Mouse (Mus musculus) kidney, postnatal 0 days (tissue): ENCODE data around the gene Nhlrc3. TPM values are rescaled to one million over a fixed set of nuclear protein-coding genes. Genes with fewer than 3 reads are reported as not detected.

Experiments used
- ATAC-seq: fragments of 200-750 bp; cut with Nextera tagmentation; replicated peaks from 2 replicates; pipeline ENCODE4 v1.8.0; 2017; ENCODE audit warnings: low read depth, moderate number of reproducible peaks, moderate TSS enrichment, moderate library complexity; ENCODE audit not compliant: low FRiP score
- DNase-seq: peaks from one replicate; pipeline ENCODE4 v3.0.0-alpha.2; 2016; ENCODE audit warnings: low spot score
- H3K27ac ChIP-seq: fragments of 300-500 bp; sonication (generic); 2 replicates; pipeline ENCODE4 v1.5.1; 2014; ENCODE audit warnings: mild to moderate bottlenecking
- H3K27me3 ChIP-seq: fragments of 300-500 bp; sonication (generic); 2 replicates; pipeline ENCODE4 v1.6.1; 2014; ENCODE audit warnings: low read length, mixed read lengths; ENCODE audit not compliant: insufficient read depth
- H3K36me3 ChIP-seq: fragments of 300-500 bp; sonication (generic); 2 replicates; pipeline ENCODE4 v1.6.1; 2014; ENCODE audit warnings: low read length, mixed read lengths; ENCODE audit not compliant: insufficient read depth
- H3K4me1 ChIP-seq: fragments of 300-500 bp; sonication (generic); replicated peaks from 2 replicates; pipeline ENCODE4 v1.6.1; 2014; ENCODE audit warnings: antibody characterized with exemption, low read length, mixed read lengths; ENCODE audit not compliant: insufficient read depth
- H3K4me2 ChIP-seq: fragments of 300-500 bp; sonication (generic); 2 replicates; pipeline ENCODE4 v1.6.1; 2014; ENCODE audit warnings: mild to moderate bottlenecking, low read length, moderate library complexity, mixed read lengths
- H3K4me3 ChIP-seq: fragments of 300-500 bp; sonication (generic); replicated peaks from 2 replicates; pipeline ENCODE4 v1.5.1; 2014; ENCODE audit warnings: low read depth, low read length
- H3K9ac ChIP-seq: fragments of 300-500 bp; sonication (generic); 2 replicates; pipeline ENCODE4 v1.6.1; 2014; ENCODE audit warnings: low read depth, low read length
- H3K9me3 ChIP-seq: fragments of 300-500 bp; sonication (generic); replicated peaks from 2 replicates; pipeline ENCODE4 v1.6.1; 2016; ENCODE audit warnings: low read length, inconsistent platforms, mixed read lengths
- CTCF ChIP-seq: IDR thresholded peaks from 2 replicates; pipeline ENCODE4 v1.5.1; 2016; ENCODE audit warnings: antibody characterized with exemption, low read depth, mild to moderate bottlenecking, moderate library complexity
- WGBS: fragments of 180-500 bp; shearing (Covaris S2); extraction: QIAGEN DNeasy Blood & Tissue Kit; methylation state at CpG from one replicate; pipeline ENCODE4 v1.1.7; 2014; 5-methylcytosine and 5-hydroxymethylcytosine counted together
- polyA plus RNA-seq: library from polyadenylated mRNA; unstranded; fragments of >200 nt; fragmentation: Nextera tagmentation; extraction: Ambion mirVana; gene quantifications from 2 replicates; pipeline ENCODE4 v1.2.1, GENCODE M21; 2015

Nhlrc3 gene
- polyA plus RNA-seq, 1 experiment from 2014 or later = 8.3 TPM

- H3K4me1 ChIP-seq = 0 out of 2 replicates have a peak, but pooled peaks cover 2% of the 10 kb centered on the region
- H3K4me3 ChIP-seq = no peak overlapping the region
- H3K27ac ChIP-seq = no peak overlapping the region
- no peak for TF ChIP-seq CTCF
- no peak for DNase-seq
- 75% methylated on average over 6 of the region's 6 CpGs for WGBS
- no peak for ATAC-seq
- no peak overlapping the region for H3K9ac ChIP-seq
- no peaks in the 10 kb centered on the region for H3K27me3 ChIP-seq
- H3K36me3 ChIP-seq = no peaks in the 10 kb centered on the region
- H3K4me2 ChIP-seq = no peak overlapping the region
- no peaks in the 10 kb centered on the region for H3K9me3 ChIP-seq
Observed at GRCm38 (mm10) chr3:53410031-53410430, 53.1 kb downstream of the Nhlrc3 start.

DNA sequence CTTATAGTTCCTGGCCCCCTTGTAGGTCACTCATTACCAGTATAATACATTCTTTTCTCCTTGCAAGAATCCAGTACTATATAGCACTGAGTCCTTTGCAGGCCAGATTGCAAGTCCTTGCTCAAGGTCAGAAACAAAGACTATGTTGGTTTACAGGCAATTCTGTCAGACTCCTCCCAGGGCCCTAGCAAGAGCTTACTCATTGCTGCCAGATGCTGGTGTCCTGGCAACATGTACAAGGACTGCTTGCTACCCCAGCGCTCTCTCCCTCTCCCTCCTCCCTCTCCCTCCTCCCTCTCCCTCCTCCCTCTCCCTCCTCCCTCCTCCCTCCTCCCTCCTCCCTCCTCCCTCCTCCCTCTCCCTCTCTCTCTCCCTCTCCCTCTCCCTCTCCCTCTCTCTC lies 56.0 kb downstream of the Nhlrc3 start:
- no peak overlapping the region for H3K9ac ChIP-seq
- no peak for TF ChIP-seq CTCF
- H3K36me3 ChIP-seq = no peaks in the 10 kb centered on the region
- no peak overlapping the region for H3K4me3 ChIP-seq
- no peak overlapping the region for H3K27ac ChIP-seq
- H3K4me1 ChIP-seq = no peaks in the 10 kb centered on the region
- H3K9me3 ChIP-seq = no peaks in the 10 kb centered on the region
- DNase-seq = no peak
- 67% methylated on average over 1 of the region's 1 CpGs for WGBS
- H3K27me3 ChIP-seq = no peaks in the 10 kb centered on the region
- H3K4me2 ChIP-seq = no peak overlapping the region
- ATAC-seq = no peak

Other genes with a start within 250 kb of the Nhlrc3 start
- 14.8 and 15.8 TPM in 2 replicates for gene Proser1, start 334 bp upstream of the Nhlrc3 start, polyA plus RNA-seq
- gene Stoml3, start 25.3 kb upstream of the Nhlrc3 start, polyA plus RNA-seq = 0.10 TPM in 1 of 2 replicates, not detected in the other
- 9.0 and 10.8 TPM in 2 replicates for gene Frem2, start 194.0 kb upstream of the Nhlrc3 start, polyA plus RNA-seq